Mouse (Mus musculus) hindbrain, embryonic 15.5 days (tissue): ENCODE data around the gene Trim25. TPM values are rescaled to one million over a fixed set of nuclear protein-coding genes. Genes with fewer than 3 reads are reported as not detected.

Source experiments
- ATAC-seq: fragments of 200-750 bp; cut with Nextera tagmentation; 2 replicates; pipeline ENCODE4 v1.8.0; 2017; ENCODE audit warnings: low read depth, moderate number of reproducible peaks, moderate TSS enrichment; ENCODE audit not compliant: low FRiP score
- H3K27ac ChIP-seq: fragments of 300-500 bp; sonication (generic); replicated peaks from 2 replicates; pipeline ENCODE4 v1.5.1; 2015; ENCODE audit warnings: mild to moderate bottlenecking, inconsistent platforms
- H3K27me3 ChIP-seq: fragments of 300-500 bp; sonication (generic); 2 replicates; pipeline ENCODE4 v1.6.1; 2015; ENCODE audit warnings: control low read depth, inconsistent platforms
- H3K36me3 ChIP-seq: fragments of 300-500 bp; sonication (generic); 2 replicates; pipeline ENCODE4 v1.6.1; 2015; ENCODE audit warnings: control low read depth, inconsistent platforms
- H3K4me1 ChIP-seq: fragments of 300-500 bp; sonication (generic); replicated peaks from 2 replicates; pipeline ENCODE4 v1.6.1; 2015; ENCODE audit warnings: control low read depth, inconsistent platforms
- H3K4me2 ChIP-seq: fragments of 300-500 bp; sonication (generic); 2 replicates; pipeline ENCODE4 v1.6.1; 2015; ENCODE audit warnings: moderate library complexity, mild to moderate bottlenecking, inconsistent platforms
- H3K4me3 ChIP-seq: fragments of 300-500 bp; sonication (generic); 2 replicates; pipeline ENCODE4 v1.5.1; 2015; ENCODE audit warnings: mild to moderate bottlenecking, inconsistent platforms
- H3K9ac ChIP-seq: fragments of 300-500 bp; sonication (generic); 2 replicates; pipeline ENCODE4 v1.6.1; 2015; ENCODE audit warnings: inconsistent platforms
- H3K9me3 ChIP-seq: fragments of 300-500 bp; sonication (generic); 2 replicates; pipeline ENCODE4 v1.6.1; 2016; ENCODE audit warnings: control low read depth, inconsistent platforms
- WGBS: fragments of 180-500 bp; shearing (Covaris S2); methylation state at CpG from one replicate; pipeline ENCODE4 v1.1.7; 2015; 5-methylcytosine and 5-hydroxymethylcytosine counted together
- polyA plus RNA-seq: library from polyadenylated mRNA; unstranded; fragments of >200 nt; fragmentation: Nextera tagmentation; extraction: Ambion mirVana; gene quantifications from 2 replicates; pipeline ENCODE4 v1.2.1, GENCODE M21; 2015

Trim25 gene
- polyA plus RNA-seq, 1 experiment from 2014 or later: 5.1 TPM

- H3K9me3 ChIP-seq: no peaks in the 10 kb centered on the region
- ATAC-seq: no peak
- no peak overlapping the region for H3K27ac ChIP-seq
- no peaks in the 10 kb centered on the region for H3K27me3 ChIP-seq
- no peaks in the 10 kb centered on the region for H3K4me1 ChIP-seq
- no peak overlapping the region for H3K9ac ChIP-seq
- no peak overlapping the region for H3K4me3 ChIP-seq
- no peak overlapping the region for H3K4me2 ChIP-seq
- H3K36me3 ChIP-seq: no peaks in the 10 kb centered on the region
- 79% methylated on average over 7 of the region's 7 CpGs for WGBS
These were observed 10.3 kb downstream of the Trim25 start for GRCm38 (mm10) chr11:89009496-89009895.

DNA sequence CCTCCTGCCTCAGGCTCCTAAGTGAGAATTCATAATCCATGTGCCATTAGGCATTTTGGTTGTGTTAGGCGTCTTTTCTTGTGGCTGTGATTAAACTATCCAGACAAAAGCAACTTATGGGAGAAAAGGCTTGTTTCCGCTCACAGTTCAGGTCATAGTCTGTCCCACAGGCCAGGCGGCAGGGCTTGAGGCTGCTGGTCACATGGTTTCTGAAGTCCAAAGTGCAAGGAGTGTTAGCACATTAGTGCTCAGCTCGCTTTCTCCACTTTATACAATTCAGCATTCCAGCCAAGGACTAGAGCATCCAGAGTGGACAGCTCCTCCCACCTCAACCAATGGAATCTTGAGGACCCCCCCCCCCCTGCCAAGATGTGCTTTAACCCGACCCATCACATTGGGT, 13.1 kb downstream of the Trim25 start:
- H3K4me1 ChIP-seq: no peaks in the 10 kb centered on the region

DNA sequence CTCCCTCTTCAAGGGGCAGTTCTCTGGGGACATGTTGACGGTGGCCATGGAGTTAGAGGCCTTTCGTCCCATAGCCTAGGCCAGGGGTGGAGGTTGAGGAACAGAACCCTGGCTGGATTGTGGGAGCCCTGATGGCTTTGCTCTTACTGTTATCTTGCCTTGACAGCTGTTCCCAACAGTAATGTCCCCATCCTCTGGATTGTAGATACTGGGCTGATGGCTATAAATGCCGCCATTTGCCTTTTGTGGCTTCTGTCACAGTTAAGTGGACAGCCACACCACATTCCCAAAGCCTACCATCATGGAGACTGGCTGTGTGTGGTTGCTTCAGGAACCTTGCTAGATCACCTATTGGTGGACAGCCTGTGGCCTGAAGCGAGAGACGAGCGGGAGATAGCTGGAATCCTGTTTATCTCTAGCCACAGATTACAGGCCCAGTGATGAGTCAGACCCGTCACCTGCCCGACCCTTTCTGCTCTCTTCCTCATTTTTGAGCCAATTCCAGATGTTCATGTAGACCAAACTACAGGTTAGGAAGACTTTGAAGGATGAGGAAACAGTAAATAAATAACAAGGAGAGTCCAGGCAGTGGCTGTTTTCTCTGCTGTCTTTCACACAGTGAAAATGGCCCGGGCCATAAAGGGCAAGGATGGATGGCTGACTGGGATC, 18.5 kb downstream of the Trim25 start:
- Histone ChIP-seq H3K27ac (no peak overlapping the region), H3K4me1 (no peaks in the 10 kb centered on the region), H3K4me2 (no peak overlapping the region), H3K36me3 (no peaks in the 10 kb centered on the region), H3K9ac (no peak overlapping the region), H3K9me3 (no peaks in the 10 kb centered on the region), H3K4me3 (no peak overlapping the region), H3K27me3 (no peaks in the 10 kb centered on the region)
- no peak for ATAC-seq
- 96% methylated on average over 9 of the region's 9 CpGs for whole genome bisulfite sequencing

More for the DNA sequence above, 13.1 kb downstream of the Trim25 start:
- no peak overlapping the region for H3K27ac ChIP-seq
- H3K36me3 ChIP-seq: no peaks in the 10 kb centered on the region
- no peaks in the 10 kb centered on the region for H3K9me3 ChIP-seq
- 88% methylated on average over 5 of the region's 5 CpGs for WGBS
- no peaks in the 10 kb centered on the region for H3K27me3 ChIP-seq
- H3K9ac ChIP-seq: no peak overlapping the region
- H3K4me3 ChIP-seq: no peak overlapping the region
- no peak for ATAC-seq
- no peak overlapping the region for H3K4me2 ChIP-seq

- H3K27me3 ChIP-seq: no peaks in the 10 kb centered on the region
- WGBS: 72% methylated on average over 9 of the region's 9 CpGs
- no peak overlapping the region for H3K4me2 ChIP-seq
- H3K36me3 ChIP-seq: no peaks in the 10 kb centered on the region
- H3K4me3 ChIP-seq: no peak overlapping the region
- 0 out of 2 replicates have a peak, but pooled peaks cover 7% of the 10 kb centered on the region for H3K4me1 ChIP-seq
- no peak overlapping the region for H3K27ac ChIP-seq
- no peaks in the 10 kb centered on the region for H3K9me3 ChIP-seq
- ATAC-seq: no peak
- H3K9ac ChIP-seq: no peak overlapping the region
These were observed 21.6 kb downstream of the Trim25 start for GRCm38 (mm10) chr11:89020681-89021305.

DNA sequence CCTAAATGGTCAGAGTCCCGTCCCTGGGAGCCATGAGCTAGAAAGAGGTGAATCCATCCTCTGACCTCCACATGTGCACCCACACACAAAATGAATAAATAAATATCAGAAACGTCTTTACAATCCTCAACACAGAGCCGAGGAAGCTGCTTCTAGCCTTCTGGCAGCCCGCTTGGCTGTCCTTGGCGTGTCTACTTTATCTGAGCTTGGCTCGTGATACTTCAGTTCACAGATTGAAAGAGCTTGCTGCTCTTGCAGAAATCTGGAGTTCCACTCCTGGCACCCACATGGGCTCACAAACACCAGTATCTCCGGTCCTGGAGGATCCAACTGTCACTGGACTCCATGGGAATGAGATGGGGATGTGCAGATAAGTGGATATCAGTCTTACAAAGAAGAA, 22.5 kb downstream of the Trim25 start:
- Histone ChIP-seq H3K4me1 (0 out of 2 replicates have a peak, but pooled peaks cover 7% of the 10 kb centered on the region), H3K9ac (no peak overlapping the region), H3K9me3 (no peaks in the 10 kb centered on the region), H3K36me3 (no peaks in the 10 kb centered on the region), H3K4me3 (no peak overlapping the region), H3K4me2 (no peak overlapping the region), H3K27ac (no peak overlapping the region), H3K27me3 (no peaks in the 10 kb centered on the region)
- no peak for ATAC-seq
- 78% methylated on average over 7 of the region's 7 CpGs for WGBS

- WGBS: 73% methylated on average over 8 of the region's 8 CpGs
- no peak overlapping the region for H3K27ac ChIP-seq
- H3K36me3 ChIP-seq: no peaks in the 10 kb centered on the region
- H3K27me3 ChIP-seq: no peaks in the 10 kb centered on the region
- H3K4me3 ChIP-seq: no peak overlapping the region
- H3K9ac ChIP-seq: no peak overlapping the region
- H3K4me1 ChIP-seq: 0 out of 2 replicates have a peak, but pooled peaks cover 7% of the 10 kb centered on the region
- ATAC-seq: no peak
- no peaks in the 10 kb centered on the region for H3K9me3 ChIP-seq
- no peak overlapping the region for H3K4me2 ChIP-seq
These were observed 23.1 kb downstream of the Trim25 start for GRCm38 (mm10) chr11:89022120-89022731.

- H3K27ac ChIP-seq: no peak overlapping the region
- H3K36me3 ChIP-seq: no peaks in the 10 kb centered on the region
- no peaks in the 10 kb centered on the region for H3K9me3 ChIP-seq
- H3K4me2 ChIP-seq: no peak overlapping the region
- ATAC-seq: no peak
- H3K9ac ChIP-seq: no peak overlapping the region
- no peak overlapping the region for H3K4me3 ChIP-seq
- H3K27me3 ChIP-seq: no peaks in the 10 kb centered on the region
- 0 out of 2 replicates have a peak, but pooled peaks cover 7% of the 10 kb centered on the region for H3K4me1 ChIP-seq
- 70% methylated on average over 10 of the region's 10 CpGs for WGBS
These were observed 24.3 kb downstream of the Trim25 start for GRCm38 (mm10) chr11:89023477-89023876.

DNA sequence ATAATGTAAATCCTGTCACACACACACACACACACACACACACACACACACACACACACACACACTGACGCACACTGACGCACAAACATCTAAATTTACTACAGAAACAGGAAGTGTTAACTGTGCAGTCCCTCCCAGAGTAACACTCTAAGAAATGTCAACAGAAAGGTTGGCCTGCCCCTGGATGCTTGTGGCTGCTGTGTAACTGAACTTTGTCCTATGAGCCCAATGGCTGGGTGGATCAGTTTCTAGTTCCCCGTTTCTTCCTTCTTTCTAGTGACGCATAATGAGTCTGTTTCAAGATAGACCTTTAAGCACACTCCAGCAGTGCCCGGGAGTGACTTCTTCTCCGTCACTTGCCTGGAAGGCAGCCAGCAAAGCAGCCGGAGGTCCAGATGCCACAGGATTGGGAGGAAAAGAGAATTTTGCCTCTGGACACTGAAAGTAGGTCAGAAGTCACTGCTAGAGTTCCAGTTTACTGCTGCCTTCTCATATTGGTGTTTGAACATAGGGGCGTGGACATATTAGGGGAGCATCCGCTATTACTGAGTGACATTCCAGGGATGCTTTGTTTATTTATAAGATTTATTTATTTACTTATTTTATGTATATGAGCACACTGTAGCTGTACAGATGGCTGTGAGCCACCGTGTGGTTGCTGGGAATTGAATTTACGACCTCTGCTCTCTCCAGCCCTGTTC, 25.2 kb downstream of the Trim25 start:
- ATAC-seq: peak; percentile 54; the same call in 1 of the 2 replicates

DNA sequence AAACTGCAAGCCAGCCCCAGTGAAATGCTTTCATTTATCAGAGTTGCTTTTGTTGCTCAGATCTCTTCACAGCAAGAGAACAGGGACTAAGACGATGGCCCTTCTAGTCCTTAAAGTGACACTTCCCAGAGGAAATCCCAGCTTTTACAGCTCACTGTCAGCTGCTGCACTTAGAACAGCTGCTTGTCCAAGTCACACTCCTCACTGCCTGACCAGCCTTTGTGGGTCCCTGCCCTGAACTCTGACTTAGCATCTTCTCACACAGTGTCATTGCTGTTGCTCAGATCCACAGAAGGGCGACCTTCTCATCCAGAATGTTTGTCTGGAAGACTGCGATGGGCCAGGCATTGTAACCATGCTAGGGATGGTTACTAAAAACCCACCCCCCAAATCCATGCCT, 26.4 kb downstream of the Trim25 start:
- Histone ChIP-seq H3K36me3 (no peaks in the 10 kb centered on the region), H3K4me3 (no peak overlapping the region), H3K4me1 (0 out of 2 replicates have a peak, but pooled peaks cover 7% of the 10 kb centered on the region), H3K9ac (no peak overlapping the region), H3K4me2 (no peak overlapping the region), H3K27me3 (no peaks in the 10 kb centered on the region), H3K27ac (no peak overlapping the region), H3K9me3 (no peaks in the 10 kb centered on the region)
- 73% methylated on average over 3 of the region's 3 CpGs for WGBS
- ATAC-seq: no peak

More for the DNA sequence above, 25.2 kb downstream of the Trim25 start:
- 54% methylated on average over 11 of the region's 11 CpGs for WGBS
- Histone ChIP-seq H3K9ac (no peak overlapping the region), H3K4me1 (0 out of 2 replicates have a peak, but pooled peaks cover 7% of the 10 kb centered on the region), H3K4me3 (no peak overlapping the region), H3K36me3 (no peaks in the 10 kb centered on the region), H3K27ac (0 out of 2 replicates have a peak overlapping the region, but pooled peaks have one; percentile 14), H3K4me2 (no peak overlapping the region), H3K9me3 (no peaks in the 10 kb centered on the region), H3K27me3 (no peaks in the 10 kb centered on the region)

- no peaks in the 10 kb centered on the region for H3K27me3 ChIP-seq
- no peak overlapping the region for H3K4me3 ChIP-seq
- 96% methylated on average over 3 of the region's 3 CpGs for WGBS
- H3K27ac ChIP-seq: no peak overlapping the region
- no peak overlapping the region for H3K4me2 ChIP-seq
- no peak for ATAC-seq
- H3K36me3 ChIP-seq: no peaks in the 10 kb centered on the region
- no peak overlapping the region for H3K9ac ChIP-seq
- H3K9me3 ChIP-seq: no peaks in the 10 kb centered on the region
- 0 out of 2 replicates have a peak, but pooled peaks cover 7% of the 10 kb centered on the region for H3K4me1 ChIP-seq
These were observed 26.9 kb downstream of the Trim25 start for GRCm38 (mm10) chr11:89026117-89026516.

GRCm38 (mm10) chr11:89027955-89028361, 28.8 kb downstream of the Trim25 start:
- Histone ChIP-seq H3K27me3 (no peaks in the 10 kb centered on the region), H3K27ac (no peak overlapping the region), H3K4me2 (no peak overlapping the region), H3K4me1 (0 out of 2 replicates have a peak, but pooled peaks cover 7% of the 10 kb centered on the region), H3K4me3 (no peak overlapping the region), H3K36me3 (0 out of 2 replicates have a peak, but pooled peaks cover 4% of the 10 kb centered on the region), H3K9ac (no peak overlapping the region), H3K9me3 (no peaks in the 10 kb centered on the region)
- ATAC-seq: no peak
- 78% methylated on average over 10 of the region's 10 CpGs for WGBS
